Mouse (Mus musculus) heart, postnatal 36 days (tissue): ENCODE measurements around the gene Fcho2. TPM values are rescaled to one million over a fixed set of nuclear protein-coding genes. Genes with fewer than 3 reads are reported as not detected.

ENCODE experiments used
- DNase-seq, 2 experiments: peaks; one replicate each; pipeline ENCODE4 v3.0.0; 2021 to 2022
- intact Hi-C: fragments of 180-260 bp; cut with DNase I; formaldehyde crosslinking; loops from one replicate; pipeline ENCODE4 v1.15.1; 2025
- total RNA-seq, 2 experiments: library from RNA; stranded (reverse); gene quantifications; 2 replicates each; pipeline ENCODE4 v1.2.3; 2021

Gene Fcho2
- total RNA-seq, 2 experiments from 2014 or later, result 40.8 to 43.3 TPM

- DNase-seq, result no peak
- intact Hi-C loops, result no loop called here
Observed at GRCm38 (mm10) chr13:98687931-98688330, 127.3 kb downstream of the Fcho2 start.

GRCm38 (mm10) chr13:98684144-98684900 lies 130.9 kb downstream of the Fcho2 start:
- intact Hi-C loops, result no loop called here
- no peak for DNase-seq

GRCm38 (mm10) chr13:98683412-98683811 lies 131.8 kb downstream of the Fcho2 start:
- intact Hi-C loops, result no loop called here
- DNase-seq, result no peak

- DNase-seq, result no peak
- intact Hi-C loops, result no loop called here
Observed at GRCm38 (mm10) chr13:98680470-98681060, 134.7 kb downstream of the Fcho2 start.

- intact Hi-C loops, result no loop called here
- DNase-seq, result no peak
Observed at GRCm38 (mm10) chr13:98679631-98680041, 135.6 kb downstream of the Fcho2 start.

GRCm38 (mm10) chr13:98679230-98679629 lies 136.0 kb downstream of the Fcho2 start:
- intact Hi-C loops, result no loop called here
- no peak for DNase-seq

- DNase-seq, result no peak
- intact Hi-C loops, result no loop called here
Observed at GRCm38 (mm10) chr13:98673922-98674321, 141.3 kb downstream of the Fcho2 start.

Other genes starting within 250 kb of the Fcho2 start
- gene Tmem174, start 178.0 kb downstream of the Fcho2 start, total RNA-seq, result not detected
- gene Tmem171, start 120.6 kb downstream of the Fcho2 start, total RNA-seq, result 1 to 10 TPM; 2.7 to 8.2 TPM
- gene Tnpo1, start 110.9 kb upstream of the Fcho2 start, total RNA-seq, result 10 to 100 TPM; 71.9 to 73.1 TPM
- not detected for gene 1700024P04Rik, start 169.1 kb upstream of the Fcho2 start, total RNA-seq